ENCODE assay signal across 29 mouse cellular contexts in genomic region chr4:61815602-61816001, GRCm38 (mm10). TPM values are rescaled to one million over a fixed set of nuclear protein-coding genes. Genes with fewer than 3 reads are reported as not detected.
"Had no signal": no experiment of that assay in that cellular context is flagged by ENCODE, and none has a peak within 500 bp of the region (broad histone marks: within the 10 kb centered on the region; RNA-seq: fewer than 3 reads in every experiment).

No protein-coding gene starts in this region.

- H3K4me3 ChIP-seq: intestine, embryonic 15.5 days; layer of hippocampus, adult 2 months; limb, embryonic 10.5 days; limb, embryonic 13.5 days; lung, embryonic 15.5 days; megakaryocyte, embryonic 14.5 days; midbrain, embryonic 10.5 days; midbrain, embryonic 13.5 days; myocyte; stomach, embryonic 15.5 days had no signal

- H3K27ac ChIP-seq: intestine, embryonic 15.5 days; kidney, postnatal 0 days; layer of hippocampus, adult 2 months; limb, embryonic 10.5 days; limb, embryonic 13.5 days; lung, embryonic 15.5 days; midbrain, embryonic 10.5 days; midbrain, embryonic 13.5 days; stomach, embryonic 15.5 days had no signal

- H3K4me2 ChIP-seq: intestine, embryonic 15.5 days; limb, embryonic 13.5 days; lung, embryonic 15.5 days; midbrain, embryonic 13.5 days; stomach, embryonic 15.5 days had no signal

- ATAC-seq: intestine, embryonic 15.5 days; midbrain, embryonic 13.5 days; midbrain, embryonic 16.5 days had no signal

- H3K9ac ChIP-seq: intestine, embryonic 15.5 days; limb, embryonic 13.5 days; lung, embryonic 15.5 days; midbrain, embryonic 13.5 days; stomach, embryonic 15.5 days had no signal

- H3K36me3 ChIP-seq: intestine, embryonic 15.5 days; limb, embryonic 10.5 days; limb, embryonic 13.5 days; lung, embryonic 15.5 days; midbrain, embryonic 10.5 days; midbrain, embryonic 13.5 days; stomach, embryonic 15.5 days had no signal

- H3K27me3 ChIP-seq: intestine, embryonic 15.5 days; limb, embryonic 13.5 days; lung, embryonic 15.5 days; megakaryocyte, embryonic 14.5 days; midbrain, embryonic 13.5 days; stomach, embryonic 15.5 days had no signal

- H3K4me1 ChIP-seq: intestine, embryonic 15.5 days; limb, embryonic 10.5 days; limb, embryonic 13.5 days; lung, embryonic 15.5 days; megakaryocyte, embryonic 14.5 days; midbrain, embryonic 10.5 days; midbrain, embryonic 13.5 days; stomach, embryonic 15.5 days had no signal

- DNase-seq: kidney, adult 11 months; kidney, adult 8-10 months; kidney, postnatal 25 days; layer of hippocampus, adult 9-11 months; lung, adult 18-20 months; lung, postnatal 10 days; lung, postnatal 36 days; right cerebral cortex, adult 18-20 months; right cerebral cortex, postnatal 14 days; right cerebral cortex, postnatal 4 days; thymus, adult 18-20 months; thymus, postnatal 36 days had no signal

- H3K9me3 ChIP-seq: intestine, embryonic 15.5 days; limb, embryonic 10.5 days; lung, embryonic 15.5 days; midbrain, embryonic 13.5 days; stomach, embryonic 15.5 days had no signal

RNA-seq across cellular contexts. Expression of gene Mup5, which starts 19.4 kb away (rescaled TPM):
- polyA plus RNA-seq: intestine, embryonic 15.5 days; kidney, postnatal 0 days; large intestine, adult 2 months; limb, embryonic 10.5 days; limb, embryonic 13.5 days; liver, adult 2 months; lung, embryonic 15.5 days; midbrain, embryonic 10.5 days; midbrain, embryonic 13.5 days; midbrain, embryonic 16.5 days; myocyte; neural tube, embryonic 14.5 days; stomach, embryonic 15.5 days; testis, adult 2 months; urinary bladder, adult 2 months had no signal

RNA-seq across cellular contexts. Expression of gene Mup19, which starts 33.5 kb away (rescaled TPM):
- polyA plus RNA-seq: intestine, embryonic 15.5 days; kidney, postnatal 0 days; large intestine, adult 2 months; limb, embryonic 10.5 days; limb, embryonic 13.5 days; lung, embryonic 15.5 days; midbrain, embryonic 10.5 days; midbrain, embryonic 13.5 days; midbrain, embryonic 16.5 days; myocyte; neural tube, embryonic 14.5 days; stomach, embryonic 15.5 days; testis, adult 2 months; urinary bladder, adult 2 months had no signal
